Mouse (Mus musculus) testis, adult 2 months (tissue): ENCODE results near the gene Lrrc23.

Experiments
- CTCF ChIP-seq: fragments of 200-500 bp; IDR thresholded peaks from 2 replicates; pipeline ENCODE4 v1.5.1; 2012; ENCODE audit warnings: low read depth, mild to moderate bottlenecking, inconsistent platforms, low read length, moderate library complexity; ENCODE audit not compliant: control insufficient read depth, insufficient read depth, insufficient replicate concordance
- POLR2A ChIP-seq: fragments of 200-500 bp; IDR thresholded peaks from 2 replicates; pipeline ENCODE4 v1.6.1; 2012; ENCODE audit warnings: low read depth, mild to moderate bottlenecking, inconsistent platforms, low read length, moderate library complexity; ENCODE audit not compliant: control insufficient read depth

- no peak for TF ChIP-seq POLR2A
- no peak for TF ChIP-seq CTCF
Measured at GRCm38 (mm10) chr6:124789519-124789918, 10.0 kb upstream of the Lrrc23 start.
